Mouse (Mus musculus): Measurements from ENCODE around the gene Slc35g2. TPM values are rescaled to one million over a fixed set of nuclear protein-coding genes. Genes with fewer than 3 reads are reported as not detected.
A peak's percentile ranks its signal among the peaks of the same experiment; 100 is the strongest.

Slc35g2 gene
- polyA plus RNA-seq, 1 experiment, result 0.38 TPM

DNA sequence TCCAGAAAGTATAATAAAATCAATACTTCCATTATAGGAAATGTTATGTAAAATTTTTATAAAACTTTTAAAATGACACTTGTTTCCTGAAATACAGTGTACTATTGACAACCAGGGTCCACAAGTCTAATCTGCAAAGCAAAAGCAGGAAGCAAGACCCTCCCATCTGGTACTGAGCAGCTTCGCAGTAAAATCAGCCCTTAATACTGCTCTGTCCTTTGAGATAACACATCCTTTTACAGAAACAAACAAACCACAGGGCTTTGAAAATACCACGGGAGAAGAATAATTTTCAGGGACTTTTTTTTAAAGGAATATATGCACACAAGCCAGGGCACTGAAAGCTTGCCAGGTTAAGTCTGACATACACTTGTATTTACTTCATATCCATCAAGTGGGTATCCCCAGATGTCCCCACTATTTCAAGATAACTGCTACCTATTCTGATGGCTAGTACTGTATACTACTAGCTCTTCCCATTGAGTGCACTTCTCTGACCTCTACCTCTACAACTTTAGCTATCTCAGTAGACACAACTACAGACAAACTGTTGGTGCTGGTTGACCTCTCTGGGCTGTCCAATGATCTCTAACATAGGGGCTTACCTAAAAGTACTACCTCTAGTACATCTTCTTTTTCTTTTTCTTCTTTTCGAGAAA is 37.9 kb downstream of the Slc35g2 start:
- no peak for TF ChIP-seq POLR2A (IDR thresholded peaks at IDR 0.05; ENCODE audit: control insufficient read depth, extremely low read depth, insufficient read depth, low read length, poor library complexity)
- TF ChIP-seq CTCF (IDR thresholded peaks at IDR 0.05; ENCODE audit: borderline replicate concordance, control insufficient read depth, extremely low read depth, insufficient read depth, low read length, poor library complexity), result no peak
- WGBS, result 42% methylated on average over 3 of the region's 3 CpGs
- no peak for DNase-seq
- H3K27me3 ChIP-seq (ENCODE audit: control insufficient read depth, insufficient read depth, low read length), result no peaks in the 10 kb centered on the region
- no peaks in the 10 kb centered on the region for H3K36me3 ChIP-seq (ENCODE audit: control insufficient read depth, insufficient read depth, low read length)
- H3K27ac ChIP-seq (ENCODE audit: control insufficient read depth, insufficient read depth, low read length), result no peak overlapping the region
- H3K4me1 ChIP-seq (replicated peaks; ENCODE audit: control insufficient read depth, insufficient read depth, low read length), result peaks cover 8% of the 10 kb centered on the region
- H3K4me3 ChIP-seq (ENCODE audit: control insufficient read depth, insufficient read depth, low read length), result no peak overlapping the region

DNA sequence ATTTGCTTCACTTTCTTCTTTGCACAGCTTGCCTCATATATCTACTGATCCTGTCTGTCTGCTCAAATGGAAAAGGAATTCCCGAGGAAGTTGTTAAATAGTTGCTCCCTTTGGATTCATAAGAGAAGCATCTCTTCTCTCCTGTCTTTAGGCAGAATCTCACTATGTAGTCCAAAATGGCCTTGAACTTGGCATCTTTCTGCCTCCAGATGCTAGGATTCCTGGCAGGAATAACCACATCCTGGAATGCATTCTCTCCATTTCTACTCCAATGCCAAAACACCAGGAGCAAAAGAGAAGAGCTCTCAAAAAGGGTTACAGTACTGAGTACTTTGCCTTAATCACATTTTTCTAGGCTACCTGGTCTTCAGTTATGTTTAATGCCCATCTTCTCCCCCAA is 39.6 kb downstream of the Slc35g2 start:
- no peak for DNase-seq
- Histone ChIP-seq H3K27me3 (ENCODE audit: control insufficient read depth, insufficient read depth, low read length) (no peaks in the 10 kb centered on the region), H3K4me1 (replicated peaks; ENCODE audit: control insufficient read depth, insufficient read depth, low read length) (peaks cover 5% of the 10 kb centered on the region), H3K27ac (ENCODE audit: control insufficient read depth, insufficient read depth, low read length) (no peak overlapping the region), H3K4me3 (ENCODE audit: control insufficient read depth, insufficient read depth, low read length) (no peak overlapping the region), H3K36me3 (ENCODE audit: control insufficient read depth, insufficient read depth, low read length) (no peaks in the 10 kb centered on the region)
- WGBS, result 37% methylated on average over 1 of the region's 1 CpGs
- TF ChIP-seq POLR2A (IDR thresholded peaks at IDR 0.05; ENCODE audit: control insufficient read depth, extremely low read depth, insufficient read depth, low read length, poor library complexity) (no peak), CTCF (IDR thresholded peaks at IDR 0.05; ENCODE audit: borderline replicate concordance, control insufficient read depth, extremely low read depth, insufficient read depth, low read length, poor library complexity) (no peak)

DNA sequence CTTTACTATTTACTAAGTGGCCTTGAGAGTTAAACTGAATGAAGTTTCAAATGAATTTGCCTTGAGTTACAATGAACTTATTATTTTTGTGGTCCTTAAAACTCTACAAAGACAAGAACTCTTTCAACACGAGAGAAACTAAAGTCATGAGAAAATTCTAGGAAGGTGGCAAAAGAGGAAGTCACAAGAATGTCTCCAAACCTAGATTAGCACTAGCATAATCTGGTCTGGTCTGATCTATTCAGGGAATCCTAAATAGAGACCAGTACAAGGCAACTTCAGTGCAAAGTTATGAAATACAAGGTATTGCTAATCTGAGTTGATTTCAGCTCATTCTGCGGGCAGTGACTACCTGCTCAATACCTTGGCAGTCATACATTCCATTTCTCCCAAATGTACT is 45.7 kb downstream of the Slc35g2 start:
- DNase-seq, result no peak
- peaks cover 3% of the 10 kb centered on the region for H3K4me1 ChIP-seq (replicated peaks; ENCODE audit: control insufficient read depth, insufficient read depth, low read length)

DNA sequence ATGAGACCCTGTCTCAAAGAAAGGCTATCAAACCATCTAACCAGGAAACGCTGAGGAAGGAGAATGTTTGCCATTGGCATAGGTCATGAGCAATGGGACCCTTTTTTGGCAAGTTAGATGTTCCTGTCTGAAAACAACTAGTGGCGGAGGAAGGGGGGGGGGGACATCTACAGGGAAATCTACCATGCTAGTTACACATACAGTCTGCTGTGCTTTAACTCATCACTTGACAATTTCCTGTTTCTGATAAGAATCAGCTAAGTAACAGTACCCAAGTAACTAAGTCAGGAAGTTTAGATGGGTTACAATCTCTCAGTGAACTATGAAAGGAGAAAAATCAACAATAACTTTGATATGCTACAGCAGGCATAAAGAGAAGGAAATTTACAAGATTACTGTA is 48.9 kb downstream of the Slc35g2 start:
- no peak overlapping the region for H3K4me3 ChIP-seq (ENCODE audit: control insufficient read depth, insufficient read depth, low read length)
- peaks cover 3% of the 10 kb centered on the region for H3K4me1 ChIP-seq (replicated peaks; ENCODE audit: control insufficient read depth, insufficient read depth, low read length)
- TF ChIP-seq POLR2A (IDR thresholded peaks at IDR 0.05; ENCODE audit: control insufficient read depth, extremely low read depth, insufficient read depth, low read length, poor library complexity), result no peak
- no peak for TF ChIP-seq CTCF (IDR thresholded peaks at IDR 0.05; ENCODE audit: borderline replicate concordance, control insufficient read depth, extremely low read depth, insufficient read depth, low read length, poor library complexity)
- no peaks in the 10 kb centered on the region for H3K36me3 ChIP-seq (ENCODE audit: control insufficient read depth, insufficient read depth, low read length)
- no peaks in the 10 kb centered on the region for H3K27me3 ChIP-seq (ENCODE audit: control insufficient read depth, insufficient read depth, low read length)
- H3K27ac ChIP-seq (ENCODE audit: control insufficient read depth, insufficient read depth, low read length), result no peak overlapping the region; the same call in 1 of the 2 replicates
- WGBS, result 34% methylated on average over 2 of the region's 2 CpGs
- no peak for DNase-seq

More for the DNA sequence above, 45.7 kb downstream of the Slc35g2 start:
- WGBS, result 58% methylated on average over 2 of the region's 2 CpGs
- H3K27me3 ChIP-seq (ENCODE audit: control insufficient read depth, insufficient read depth, low read length), result no peaks in the 10 kb centered on the region
- H3K27ac ChIP-seq (ENCODE audit: control insufficient read depth, insufficient read depth, low read length), result no peak overlapping the region
- no peak for TF ChIP-seq POLR2A (IDR thresholded peaks at IDR 0.05; ENCODE audit: control insufficient read depth, extremely low read depth, insufficient read depth, low read length, poor library complexity)
- TF ChIP-seq CTCF (IDR thresholded peaks at IDR 0.05; ENCODE audit: borderline replicate concordance, control insufficient read depth, extremely low read depth, insufficient read depth, low read length, poor library complexity), result no peak
- H3K36me3 ChIP-seq (ENCODE audit: control insufficient read depth, insufficient read depth, low read length), result no peaks in the 10 kb centered on the region
- no peak overlapping the region for H3K4me3 ChIP-seq (ENCODE audit: control insufficient read depth, insufficient read depth, low read length)

DNA sequence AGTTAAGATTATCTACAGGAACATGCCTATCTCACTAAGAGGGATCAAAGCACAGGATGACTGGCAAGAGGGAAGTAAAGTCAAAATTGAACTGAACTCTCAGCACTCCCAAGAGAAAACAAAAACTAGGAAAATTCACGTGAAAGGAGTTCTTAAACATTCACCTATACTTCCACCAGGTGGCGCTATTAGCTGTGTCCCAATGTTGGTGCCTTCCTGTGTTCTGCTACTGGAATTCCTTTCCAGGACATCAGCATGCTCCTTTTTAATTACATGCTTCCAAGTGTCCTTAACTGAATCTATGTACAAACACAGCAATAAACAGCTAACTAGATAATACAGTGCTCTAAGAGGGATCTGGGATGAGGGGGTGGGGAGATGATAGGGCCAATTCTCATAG is 50.3 kb downstream of the Slc35g2 start:
- DNase-seq, result peak; percentile 48
- WGBS, result 13% methylated on average over 2 of the region's 2 CpGs
- Histone ChIP-seq H3K36me3 (ENCODE audit: control insufficient read depth, insufficient read depth, low read length) (no peaks in the 10 kb centered on the region), H3K4me1 (replicated peaks; ENCODE audit: control insufficient read depth, insufficient read depth, low read length) (peaks cover 3% of the 10 kb centered on the region), H3K27ac (ENCODE audit: control insufficient read depth, insufficient read depth, low read length) (no peak overlapping the region), H3K4me3 (ENCODE audit: control insufficient read depth, insufficient read depth, low read length) (no peak overlapping the region), H3K27me3 (ENCODE audit: control insufficient read depth, insufficient read depth, low read length) (no peaks in the 10 kb centered on the region)
- TF ChIP-seq POLR2A (IDR thresholded peaks at IDR 0.05; ENCODE audit: control insufficient read depth, extremely low read depth, insufficient read depth, low read length, poor library complexity) (no peak), CTCF (IDR thresholded peaks at IDR 0.05; ENCODE audit: borderline replicate concordance, control insufficient read depth, extremely low read depth, insufficient read depth, low read length, poor library complexity) (no peak)

DNA sequence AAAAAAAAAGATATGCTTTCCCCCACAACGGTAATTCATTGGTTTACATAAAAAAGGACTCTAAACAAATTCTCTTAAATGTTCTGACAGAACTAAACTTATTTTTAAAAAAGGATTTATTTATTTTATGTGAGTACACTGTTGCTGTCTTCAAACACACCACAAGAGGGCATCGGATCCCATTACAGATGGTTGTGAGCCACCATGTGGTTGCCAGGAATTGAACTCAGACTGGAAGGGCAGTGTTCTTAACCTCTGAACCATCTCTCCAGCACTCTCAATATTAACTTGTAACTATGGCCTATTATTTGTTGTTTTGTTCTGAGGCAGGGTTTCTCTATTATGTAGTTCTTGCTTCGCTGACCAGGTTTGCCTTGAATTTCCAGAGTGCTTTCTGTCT is 50.9 kb downstream of the Slc35g2 start:
- H3K27ac ChIP-seq (ENCODE audit: control insufficient read depth, insufficient read depth, low read length), result no peak overlapping the region
- no peak for TF ChIP-seq CTCF (IDR thresholded peaks at IDR 0.05; ENCODE audit: borderline replicate concordance, control insufficient read depth, extremely low read depth, insufficient read depth, low read length, poor library complexity)
- TF ChIP-seq POLR2A (IDR thresholded peaks at IDR 0.05; ENCODE audit: control insufficient read depth, extremely low read depth, insufficient read depth, low read length, poor library complexity), result no peak
- H3K4me3 ChIP-seq (ENCODE audit: control insufficient read depth, insufficient read depth, low read length), result no peak overlapping the region
- WGBS, result 98% methylated on average over 3 of the region's 3 CpGs
- H3K27me3 ChIP-seq (ENCODE audit: control insufficient read depth, insufficient read depth, low read length), result no peaks in the 10 kb centered on the region
- H3K4me1 ChIP-seq (replicated peaks; ENCODE audit: control insufficient read depth, insufficient read depth, low read length), result peaks cover 3% of the 10 kb centered on the region
- no peak for DNase-seq
- H3K36me3 ChIP-seq (ENCODE audit: control insufficient read depth, insufficient read depth, low read length), result no peaks in the 10 kb centered on the region

DNA sequence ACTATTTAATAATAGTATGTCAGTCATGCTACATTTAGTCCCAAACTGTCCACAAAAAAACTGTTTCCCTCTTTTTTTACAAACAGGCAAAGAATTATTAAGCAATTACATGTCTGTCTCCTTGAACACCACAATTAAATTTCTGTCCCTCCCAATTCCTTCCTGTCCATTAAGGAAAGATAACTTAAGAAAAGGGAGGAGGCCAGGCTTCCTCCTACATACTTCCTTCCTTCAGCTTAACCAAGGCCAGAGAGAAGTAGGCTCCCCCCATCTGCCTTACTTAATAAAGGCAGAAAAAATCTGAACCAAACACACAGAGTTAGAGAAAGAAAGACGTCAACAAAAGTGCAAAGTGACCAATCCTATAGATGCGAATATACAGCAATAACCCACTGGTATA is 63.3 kb downstream of the Slc35g2 start:
- TF ChIP-seq POLR2A (IDR thresholded peaks at IDR 0.05; ENCODE audit: control insufficient read depth, extremely low read depth, insufficient read depth, low read length, poor library complexity) (no peak), CTCF (IDR thresholded peaks at IDR 0.05; ENCODE audit: borderline replicate concordance, control insufficient read depth, extremely low read depth, insufficient read depth, low read length, poor library complexity) (no peak)
- WGBS, result 91% methylated on average over 2 of the region's 2 CpGs
- H3K4me3 ChIP-seq (ENCODE audit: control insufficient read depth, insufficient read depth, low read length), result no peak overlapping the region
- DNase-seq, result no peak
- no peaks in the 10 kb centered on the region for H3K4me1 ChIP-seq (replicated peaks; ENCODE audit: control insufficient read depth, insufficient read depth, low read length)
- H3K36me3 ChIP-seq (ENCODE audit: control insufficient read depth, insufficient read depth, low read length), result no peaks in the 10 kb centered on the region
- no peak overlapping the region for H3K27ac ChIP-seq (ENCODE audit: control insufficient read depth, insufficient read depth, low read length)
- H3K27me3 ChIP-seq (ENCODE audit: control insufficient read depth, insufficient read depth, low read length), result no peaks in the 10 kb centered on the region
